Mouse (Mus musculus) left cerebral cortex, adult 11 months (tissue): ENCODE results near the gene Zkscan3.

ENCODE experiments used
- DNase-seq: peaks from one replicate; pipeline ENCODE4 v3.0.0; 2022; ENCODE audit warnings: low spot score

Zkscan3 gene

GRCm38 (mm10) chr13:21402287-21402846 is at the start of gene Zkscan3:
Gene Zkscan3 (minus strand): TSS chr13:21402755.
- peak; percentile 67 for DNase-seq

- DNase-seq = no peak
These were observed 45.5 kb upstream of the Zkscan3 start for GRCm38 (mm10) chr13:21447856-21448614.

- no peak for DNase-seq
These were observed 44.2 kb upstream of the Zkscan3 start for GRCm38 (mm10) chr13:21446796-21447195.

GRCm38 (mm10) chr13:21441207-21441572 is 38.6 kb upstream of the Zkscan3 start:
- no peak for DNase-seq

GRCm38 (mm10) chr13:21440503-21441206 is 38.1 kb upstream of the Zkscan3 start, which contains the start of gene Pgbd1:
Gene Pgbd1 (minus strand): TSS chr13:21441058.
- DNase-seq = peak; percentile 47

GRCm38 (mm10) chr13:21435476-21435875 is 32.9 kb upstream of the Zkscan3 start:
- no peak for DNase-seq

- no peak for DNase-seq
These were observed 25.1 kb upstream of the Zkscan3 start for GRCm38 (mm10) chr13:21427631-21428030.

- DNase-seq = no peak
These were observed 20.7 kb upstream of the Zkscan3 start for GRCm38 (mm10) chr13:21423301-21423700.

- DNase-seq = no peak
These were observed 16.3 kb upstream of the Zkscan3 start for GRCm38 (mm10) chr13:21418865-21419264.

- no peak for DNase-seq
These were observed 14.9 kb upstream of the Zkscan3 start for GRCm38 (mm10) chr13:21417298-21418010.

GRCm38 (mm10) chr13:21415750-21416149 is 13.2 kb upstream of the Zkscan3 start:
- DNase-seq = no peak

GRCm38 (mm10) chr13:21415266-21415665 is 12.7 kb upstream of the Zkscan3 start:
- no peak for DNase-seq

- DNase-seq = no peak
These were observed 12.0 kb upstream of the Zkscan3 start for GRCm38 (mm10) chr13:21414231-21415212.

- no peak for DNase-seq
These were observed 6.4 kb upstream of the Zkscan3 start for GRCm38 (mm10) chr13:21408805-21409459.

- DNase-seq = peak; percentile 86
These were observed 5.6 kb upstream of the Zkscan3 start for GRCm38 (mm10) chr13:21407969-21408804.

GRCm38 (mm10) chr13:21407341-21407740 is 4.8 kb upstream of the Zkscan3 start:
- no peak for DNase-seq

- no peak for DNase-seq
These were observed 293 bp upstream of the Zkscan3 start for GRCm38 (mm10) chr13:21402848-21403247.

GRCm38 (mm10) chr13:21401636-21402286 is 794 bp downstream of the Zkscan3 start:
- DNase-seq = no peak

- DNase-seq = no peak
These were observed 1.4 kb downstream of the Zkscan3 start for GRCm38 (mm10) chr13:21401166-21401565.
